Mouse (Mus musculus): ENCODE results near the gene Sgpp2.

Gene Sgpp2

DNA sequence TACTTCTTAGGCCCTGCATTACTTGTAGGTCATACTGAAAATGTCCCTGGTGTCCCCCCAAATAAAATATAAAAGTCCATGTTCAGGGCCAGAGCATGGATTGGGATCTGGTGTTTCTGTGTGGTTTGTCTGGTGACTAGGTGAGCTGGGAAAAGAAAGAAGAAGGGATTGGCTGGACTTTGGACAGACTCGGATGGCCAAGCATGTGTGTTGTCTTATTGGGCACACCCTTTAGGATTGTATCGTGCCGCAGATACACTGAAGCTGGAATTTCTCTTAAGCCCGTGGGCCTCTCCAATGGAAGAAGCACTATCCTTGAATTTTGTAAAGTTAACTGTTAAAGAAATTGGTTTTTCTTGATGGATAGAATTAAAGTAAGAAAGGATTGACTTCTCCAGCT lies 91.3 kb downstream of the Sgpp2 start:
- DNase-seq (ENCODE audit: low spot score in 2 of 2) = no peak

DNA sequence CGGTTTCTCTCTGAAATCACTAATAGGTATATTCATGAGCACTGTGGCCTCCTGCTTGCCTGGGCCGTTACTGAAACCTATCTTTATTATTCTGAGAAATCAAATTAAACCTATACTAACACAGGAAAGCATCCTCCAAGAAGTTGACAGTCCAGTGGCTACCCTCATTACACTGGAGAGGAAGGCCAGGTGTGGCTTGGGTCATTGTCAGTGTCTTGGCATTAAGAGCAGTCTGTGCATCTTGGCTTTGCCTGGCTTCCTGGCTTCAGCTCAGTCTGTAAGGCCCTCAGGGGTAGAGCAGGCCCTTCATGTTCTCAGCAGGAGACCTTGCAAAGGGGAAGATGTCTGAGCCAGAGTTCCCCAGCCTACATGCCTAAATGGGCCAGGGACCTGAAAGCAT lies 99.3 kb downstream of the Sgpp2 start:
- DNase-seq (ENCODE audit: low spot score in 2 of 2) = no peak

DNA sequence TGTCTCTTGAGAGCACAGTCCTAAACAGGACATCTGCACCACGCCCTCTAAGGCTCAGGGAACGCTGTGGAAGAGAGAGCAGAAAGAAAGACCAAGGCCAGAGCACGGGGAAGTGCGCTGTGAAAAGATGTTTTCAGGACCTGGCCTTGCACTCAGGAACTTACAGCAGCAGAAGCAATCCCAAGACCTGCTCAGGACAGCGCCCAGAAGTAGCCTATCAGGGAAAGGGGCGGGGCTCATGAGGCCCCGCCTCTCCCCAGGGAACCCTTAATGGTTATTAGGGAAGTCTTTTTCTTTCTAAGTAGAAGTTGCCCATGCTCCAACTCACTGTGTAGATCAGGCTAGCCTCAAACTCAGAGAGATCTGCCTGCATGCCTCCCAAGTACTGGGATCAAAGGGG lies 102.5 kb downstream of the Sgpp2 start:
- DNase-seq (ENCODE audit: low spot score in 2 of 2) = no peak

DNA sequence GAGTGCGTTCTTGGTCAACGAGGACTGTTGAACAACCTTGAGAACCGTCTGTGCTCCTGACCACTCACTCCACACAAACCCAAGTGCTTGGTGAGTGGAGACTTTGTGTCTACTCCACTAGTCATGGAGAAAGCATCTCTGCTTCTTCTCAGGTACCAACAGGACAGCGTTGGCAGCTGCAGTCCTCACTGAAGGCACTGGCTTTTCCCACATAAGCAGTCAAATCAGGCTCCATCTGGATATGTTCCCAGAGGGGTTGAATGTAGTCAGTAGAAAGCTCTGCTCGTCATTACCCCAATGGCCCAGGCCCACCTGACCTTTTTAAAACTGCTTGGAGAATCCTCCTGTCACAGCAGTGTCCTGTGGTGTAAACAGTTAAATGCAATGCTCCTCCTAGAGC lies 104.3 kb downstream of the Sgpp2 start:
- DNase-seq (ENCODE audit: low spot score in 2 of 2) = no peak

DNA sequence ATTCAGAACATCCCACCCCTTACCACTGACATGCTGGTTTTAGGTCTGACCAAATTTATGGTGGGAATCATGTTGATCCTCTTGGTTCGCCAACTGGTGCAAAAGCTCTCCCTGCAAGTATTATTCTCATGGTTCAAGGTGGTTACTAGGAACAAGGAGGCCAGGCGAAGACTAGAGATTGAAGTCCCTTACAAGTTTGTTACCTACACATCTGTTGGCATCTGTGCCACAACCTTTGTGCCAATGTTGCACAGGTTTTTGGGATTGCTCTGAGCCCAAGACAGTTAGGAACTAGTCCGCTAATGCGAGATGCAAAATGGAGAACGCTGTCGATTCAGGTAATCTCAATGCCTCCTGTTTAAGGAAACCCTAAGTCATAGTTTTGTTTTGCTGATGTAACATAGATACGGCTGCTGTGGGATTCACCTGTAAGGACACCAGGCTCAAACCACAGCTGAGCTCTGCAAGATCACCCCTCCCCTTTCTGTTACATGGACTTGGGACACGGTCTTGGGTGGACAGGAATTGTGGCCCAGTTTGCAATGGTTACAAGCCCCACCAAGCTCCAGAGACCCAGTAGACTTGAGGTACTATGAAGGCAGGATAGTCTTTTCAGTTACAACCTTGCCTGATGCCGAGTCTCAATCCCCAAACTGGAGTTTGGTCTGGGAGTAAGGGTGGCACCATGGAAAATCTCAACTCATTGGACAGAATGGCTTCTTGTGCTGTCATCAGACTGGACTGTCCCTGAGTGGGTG lies 107.2 kb downstream of the Sgpp2 start:
- DNase-seq (ENCODE audit: low spot score in 2 of 2) = no peak

DNA sequence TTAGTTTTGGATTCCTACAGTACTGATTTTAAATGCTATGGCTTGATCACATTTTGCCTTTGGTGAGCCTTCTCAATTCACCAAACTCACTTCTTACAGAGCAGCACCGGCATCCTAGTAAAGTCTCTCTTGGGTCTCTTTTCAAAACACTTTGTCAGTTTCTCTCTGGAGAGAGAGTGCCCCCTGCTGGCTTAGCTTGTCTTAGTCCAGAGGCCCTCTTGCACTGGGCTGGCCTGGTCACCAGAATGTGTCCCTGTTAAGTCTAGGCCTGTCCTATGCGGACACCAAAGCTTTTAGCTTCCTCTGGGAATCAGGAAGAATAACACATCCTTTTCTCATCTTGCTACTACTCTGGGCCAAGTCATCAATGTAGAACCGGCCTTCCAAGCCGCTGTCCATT lies 109.4 kb downstream of the Sgpp2 start:
- peak; percentile 46 to 66 for DNase-seq (ENCODE audit: low spot score in 2 of 2)

DNA sequence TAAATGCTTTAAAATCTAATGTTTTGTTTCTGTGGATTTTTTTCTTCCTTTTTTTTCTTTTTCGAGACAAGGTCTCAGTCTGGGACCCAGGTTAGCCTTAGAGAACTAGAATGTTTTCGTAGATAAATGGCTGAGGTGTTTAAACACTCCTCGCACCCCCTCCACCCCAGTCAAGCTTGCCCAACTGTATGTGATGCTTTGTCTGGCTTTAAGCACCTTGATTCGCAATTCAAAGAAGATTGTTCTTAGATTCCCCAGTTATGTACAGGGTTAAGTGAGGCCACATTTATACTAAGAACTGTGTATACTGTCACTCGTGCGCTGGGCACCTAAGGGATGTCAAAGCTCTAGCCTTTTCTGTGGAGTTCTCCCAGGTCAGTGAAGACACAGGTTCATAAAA lies 110.1 kb downstream of the Sgpp2 start:
- DNase-seq (ENCODE audit: low spot score in 2 of 2) = no peak

DNA sequence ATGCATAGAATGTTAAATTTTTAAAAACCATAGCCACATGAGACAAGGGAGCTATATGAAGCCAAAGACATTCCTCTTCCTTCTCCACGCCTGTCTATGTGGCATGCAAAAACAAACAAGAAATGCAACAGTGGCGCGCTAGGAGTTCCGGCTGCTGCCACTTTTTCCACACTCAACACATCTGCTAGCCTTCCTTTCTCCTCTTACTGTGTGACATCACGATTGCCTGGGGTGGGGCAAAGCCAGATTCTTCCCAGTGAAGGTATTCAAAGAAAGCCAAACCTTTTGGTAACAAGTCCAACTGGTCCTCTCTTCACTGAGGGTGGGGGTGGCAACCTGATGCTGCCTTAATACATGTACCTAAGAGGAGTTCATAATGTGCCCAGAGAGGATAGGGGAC lies 111.6 kb downstream of the Sgpp2 start:
- no peak for DNase-seq (ENCODE audit: low spot score in 2 of 2)

DNA sequence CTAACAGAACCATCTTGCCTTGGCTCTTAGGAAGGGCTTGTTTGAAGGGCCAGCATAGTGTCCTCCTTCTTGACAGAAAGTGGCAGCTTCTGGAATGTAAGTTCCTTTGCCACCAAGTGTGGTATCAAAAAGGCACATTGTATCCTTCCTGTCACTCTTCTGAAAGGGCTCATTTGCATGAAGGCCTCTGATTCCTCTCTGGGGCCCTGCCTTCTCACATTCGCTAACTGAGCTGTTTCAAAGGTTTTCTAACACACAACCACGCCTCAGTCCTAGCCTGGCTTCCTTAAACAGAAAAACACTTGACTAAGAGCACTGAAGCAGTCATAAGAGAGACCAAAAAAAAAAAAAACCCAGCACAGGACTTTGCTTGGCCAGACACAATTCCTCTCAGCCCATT lies 112.4 kb downstream of the Sgpp2 start:
- no peak for DNase-seq (ENCODE audit: low spot score in 2 of 2)

DNA sequence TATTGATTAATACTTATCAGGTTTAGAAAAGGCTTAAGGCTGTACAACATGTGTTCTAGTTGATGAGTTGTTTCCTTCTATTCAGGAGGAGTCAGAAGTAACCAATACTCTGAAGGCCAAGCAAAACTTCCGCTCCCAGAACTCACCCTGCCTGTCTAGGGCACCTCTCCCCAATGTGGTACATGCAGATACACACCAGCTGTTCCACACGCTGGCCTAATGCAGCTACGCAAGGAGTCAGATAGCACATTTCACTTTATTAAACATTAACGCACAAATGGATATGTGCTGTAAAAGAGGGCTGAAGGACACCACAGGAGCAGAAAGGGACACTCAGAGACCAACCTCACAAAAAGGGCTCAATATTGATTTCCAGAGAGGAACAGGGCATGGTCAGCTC lies 114.7 kb downstream of the Sgpp2 start:
- DNase-seq (ENCODE audit: low spot score in 2 of 2) = no peak

DNA sequence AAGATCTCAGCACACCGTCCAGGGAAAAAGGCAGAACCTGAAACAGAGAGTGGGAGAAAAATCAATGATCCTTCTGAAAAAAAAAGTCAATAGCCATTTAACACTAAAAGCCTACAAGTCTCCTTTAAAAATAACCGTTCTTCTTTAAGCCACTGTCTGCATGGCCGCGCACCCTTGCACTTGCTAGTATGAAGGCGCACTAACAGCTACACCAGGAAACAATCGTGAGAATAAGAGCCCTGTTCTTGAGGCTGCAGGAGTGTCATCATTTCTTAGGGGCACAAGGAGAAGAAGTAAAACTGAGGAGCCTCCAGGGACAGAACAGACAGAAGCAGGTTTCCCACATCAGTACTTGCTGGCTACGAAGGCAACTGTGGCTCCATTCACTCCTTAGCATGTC lies 115.2 kb downstream of the Sgpp2 start:
- no peak for DNase-seq (ENCODE audit: low spot score in 2 of 2)

DNA sequence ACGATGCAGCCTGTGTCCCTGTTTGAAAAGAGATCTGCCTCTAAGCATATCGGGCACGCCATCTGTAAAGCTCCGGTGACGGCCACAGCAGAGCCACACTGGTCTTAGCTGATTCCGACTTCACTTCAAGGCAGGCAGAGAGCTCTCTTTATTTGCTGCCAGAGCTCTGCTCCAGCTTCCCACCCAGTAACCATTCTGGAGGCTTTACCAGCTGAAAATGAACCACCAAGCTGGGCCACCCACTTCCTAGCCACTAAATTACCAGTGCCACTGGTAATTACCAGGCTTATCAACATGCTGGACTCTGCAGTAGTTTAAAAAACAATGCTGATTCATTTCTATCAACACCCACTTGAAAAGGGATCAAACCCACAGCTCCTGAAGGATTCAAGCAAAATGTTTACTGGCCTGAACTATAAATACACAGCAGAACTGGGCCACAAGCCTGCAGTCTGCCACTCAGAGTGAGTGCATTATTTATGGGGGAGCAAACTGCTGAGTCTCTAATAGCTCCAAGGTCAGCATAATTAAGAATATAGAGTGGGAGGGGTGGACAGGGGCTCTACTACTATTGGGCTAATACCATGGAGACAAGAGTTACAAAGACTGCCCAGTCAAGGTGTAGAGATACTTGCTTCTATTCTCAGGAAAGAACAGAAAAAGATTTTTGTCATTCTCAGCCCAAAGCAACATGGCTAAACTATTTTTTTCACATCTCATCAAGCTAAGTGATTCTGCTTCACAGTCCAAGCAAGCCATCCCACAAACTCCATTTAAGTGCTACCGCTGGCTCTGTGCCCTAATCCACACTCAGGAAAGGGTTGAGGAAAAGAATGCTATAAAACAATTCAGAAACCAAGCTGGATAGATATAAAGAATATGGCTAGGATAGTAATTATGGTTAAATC lies 115.9 kb downstream of the Sgpp2 start:
- no peak for DNase-seq (ENCODE audit: low spot score in 2 of 2)

DNA sequence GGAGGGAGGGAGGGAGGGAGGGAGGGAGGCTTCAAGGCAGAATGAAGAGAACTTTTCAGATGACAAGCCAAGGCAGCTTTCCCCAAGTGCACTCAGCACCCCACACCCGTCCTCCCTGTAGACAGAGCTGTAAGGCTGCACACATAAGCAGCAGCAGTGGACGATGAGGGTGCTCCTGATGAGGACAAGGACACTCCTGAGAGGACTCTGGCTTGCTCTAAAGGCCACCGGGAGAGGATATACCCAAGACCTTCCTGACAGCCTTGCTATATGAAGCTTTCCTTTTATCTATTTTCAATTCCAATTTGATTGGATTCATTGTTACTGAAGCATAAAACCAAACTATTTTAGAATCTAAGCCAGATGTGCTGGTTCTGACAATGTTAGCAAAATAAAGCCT lies 116.7 kb downstream of the Sgpp2 start:
- no peak for DNase-seq (ENCODE audit: low spot score in 2 of 2)

DNA sequence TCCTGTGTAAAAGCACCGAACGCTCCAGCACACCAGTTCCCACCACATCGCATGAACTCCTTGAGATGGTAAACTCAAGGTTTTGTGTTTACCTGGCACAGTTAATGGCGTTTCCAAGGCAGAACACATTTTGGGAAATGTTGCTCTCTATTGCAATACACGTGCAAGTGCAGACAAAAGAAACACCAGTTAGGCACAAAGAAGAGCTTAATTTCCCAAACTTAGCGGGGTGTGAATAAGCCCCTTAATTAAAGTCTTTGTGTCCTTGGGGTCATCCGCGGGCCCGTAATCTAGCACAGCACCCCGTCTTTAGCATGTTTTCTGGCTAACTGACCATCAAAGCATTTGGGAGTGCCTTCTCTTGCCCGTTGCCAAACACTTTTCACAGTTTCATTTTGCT lies 118.7 kb downstream of the Sgpp2 start:
- DNase-seq (ENCODE audit: low spot score in 2 of 2) = no peak

DNA sequence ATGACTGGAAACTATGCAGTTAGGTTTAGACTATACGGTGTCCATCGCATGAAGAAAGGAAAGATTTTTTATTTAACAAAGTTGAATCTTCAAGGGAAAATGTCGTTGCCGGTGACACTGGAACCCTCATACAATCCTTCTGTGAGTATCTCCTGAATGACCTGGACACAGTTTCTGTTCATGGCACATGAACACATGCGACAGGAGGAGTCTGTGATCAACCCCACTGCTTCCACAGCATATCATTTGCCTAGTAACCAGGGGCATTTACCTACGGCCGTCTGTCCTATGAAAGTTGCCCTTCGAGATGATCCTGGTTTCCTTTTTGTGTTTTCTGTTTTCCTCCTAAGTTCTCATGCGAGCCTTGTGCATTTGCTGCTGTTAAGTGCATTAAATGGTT lies 123.3 kb downstream of the Sgpp2 start:
- DNase-seq (ENCODE audit: low spot score in 2 of 2) = no peak

DNA sequence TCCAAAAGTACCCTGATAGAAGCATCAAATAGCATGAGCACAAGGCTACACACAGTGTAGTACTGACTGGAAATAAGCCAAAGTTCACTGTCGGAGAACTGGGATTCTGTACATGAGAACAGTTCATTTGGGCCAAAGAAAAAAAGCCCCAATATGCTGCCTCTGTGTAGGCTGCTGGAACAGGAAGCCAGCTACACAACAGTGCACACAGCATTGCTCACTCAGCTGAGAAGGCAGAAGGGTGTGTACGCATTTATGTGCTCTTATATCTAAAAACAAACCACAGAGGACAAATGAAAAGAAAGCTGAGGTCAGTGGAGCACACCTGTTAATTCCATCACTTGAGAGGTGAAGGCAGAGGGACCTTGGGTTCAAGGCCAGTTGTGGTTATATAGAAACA lies 125.8 kb downstream of the Sgpp2 start:
- no peak for DNase-seq (ENCODE audit: low spot score in 2 of 2)

DNA sequence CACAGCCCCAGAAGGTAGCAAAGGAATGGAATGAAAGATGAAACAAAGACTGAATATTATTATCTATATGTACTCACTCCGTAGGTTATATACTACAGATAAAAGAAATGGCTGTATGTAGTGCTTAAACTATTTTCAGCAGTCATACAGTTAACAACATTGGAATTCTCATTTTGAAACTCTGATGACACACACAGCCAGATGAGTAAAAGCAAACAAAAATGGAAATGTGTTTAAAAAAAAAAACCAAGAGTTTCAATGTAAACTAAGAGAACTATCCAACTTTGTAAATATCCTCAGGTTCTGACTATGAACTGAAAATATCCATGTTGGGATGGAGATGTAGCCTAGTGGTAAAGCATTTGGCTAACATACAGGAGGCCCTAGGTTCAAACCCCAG lies 126.3 kb downstream of the Sgpp2 start:
- no peak for DNase-seq (ENCODE audit: low spot score in 2 of 2)

DNA sequence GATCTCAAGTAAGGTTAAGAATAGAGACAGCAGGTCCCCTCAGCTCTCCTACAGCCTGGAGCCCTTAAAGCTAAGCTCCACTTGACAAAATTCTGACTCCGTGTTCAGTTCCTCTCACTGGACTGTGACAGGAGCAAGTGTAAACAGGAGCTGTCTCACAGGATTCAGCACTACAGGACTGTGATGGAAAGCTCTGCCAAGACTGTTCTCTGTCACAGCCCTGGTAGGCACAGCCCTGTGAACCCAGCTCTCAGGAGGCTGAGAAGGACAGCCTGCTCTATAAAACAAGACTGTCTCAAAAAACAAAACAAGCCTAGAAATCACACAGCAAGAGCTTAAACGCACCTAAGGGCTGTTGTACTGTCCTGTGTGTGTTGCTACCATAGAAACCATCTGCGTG lies 127.0 kb downstream of the Sgpp2 start:
- no peak for DNase-seq (ENCODE audit: low spot score in 2 of 2)

DNA sequence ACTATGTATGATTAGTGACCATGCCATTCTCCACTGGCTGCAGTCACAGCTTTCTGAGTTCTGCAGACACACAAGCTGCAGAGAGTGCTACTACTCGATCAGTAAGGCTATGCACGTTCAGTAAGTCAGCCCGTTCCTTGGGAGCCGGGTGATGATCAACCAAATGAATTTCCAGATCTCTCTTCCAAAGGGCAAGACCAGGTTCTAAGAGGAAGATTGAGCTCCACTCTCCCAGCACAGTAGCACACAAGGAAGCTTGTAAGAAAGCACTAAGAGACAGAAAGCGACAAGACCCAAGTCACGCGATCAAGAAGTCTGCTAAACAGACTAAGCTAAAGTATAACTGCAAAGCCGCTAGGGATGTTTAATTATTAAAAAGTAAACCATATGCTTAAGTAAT lies 130.6 kb downstream of the Sgpp2 start:
- no peak for DNase-seq (ENCODE audit: low spot score in 2 of 2)

DNA sequence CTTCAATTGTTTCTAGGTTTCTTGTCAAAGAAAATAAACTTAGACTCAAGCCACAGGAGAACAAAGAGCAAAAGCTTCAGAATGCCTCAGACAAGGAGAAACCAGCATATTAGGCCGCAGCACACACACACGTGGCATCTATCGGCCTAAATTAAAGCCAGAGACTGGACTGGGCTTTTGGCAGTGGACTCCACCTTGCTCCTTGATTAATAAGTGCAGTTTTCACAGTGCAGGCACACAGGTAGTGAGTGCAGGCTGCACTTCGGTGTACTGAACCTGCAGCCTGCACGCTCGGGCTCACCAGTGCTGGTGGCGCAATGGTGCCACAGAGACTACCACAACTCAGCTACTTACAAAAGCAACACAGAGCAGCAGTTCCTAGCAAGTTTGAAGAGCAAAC lies 132.9 kb downstream of the Sgpp2 start:
- DNase-seq (ENCODE audit: low spot score in 2 of 2) = no peak

DNA sequence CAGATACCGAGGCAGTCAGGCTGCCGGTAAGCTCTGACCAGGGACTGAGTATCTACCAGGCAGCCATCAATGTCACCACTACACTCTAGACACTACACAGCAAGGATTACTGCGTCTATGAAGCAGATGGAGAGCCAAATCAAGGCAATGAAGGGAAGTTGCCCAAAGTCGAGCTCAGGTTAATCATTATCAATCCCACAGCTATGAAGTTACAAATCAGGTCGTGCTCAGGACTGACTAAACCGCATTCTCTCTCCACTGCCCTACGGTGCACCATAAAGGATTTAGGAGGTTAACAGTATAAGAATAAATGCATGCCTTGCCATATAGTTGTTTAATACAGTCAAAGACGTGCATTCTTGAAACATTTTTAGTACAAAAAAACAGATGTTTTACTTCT lies 136.1 kb downstream of the Sgpp2 start:
- no peak for DNase-seq (ENCODE audit: low spot score in 2 of 2)

DNA sequence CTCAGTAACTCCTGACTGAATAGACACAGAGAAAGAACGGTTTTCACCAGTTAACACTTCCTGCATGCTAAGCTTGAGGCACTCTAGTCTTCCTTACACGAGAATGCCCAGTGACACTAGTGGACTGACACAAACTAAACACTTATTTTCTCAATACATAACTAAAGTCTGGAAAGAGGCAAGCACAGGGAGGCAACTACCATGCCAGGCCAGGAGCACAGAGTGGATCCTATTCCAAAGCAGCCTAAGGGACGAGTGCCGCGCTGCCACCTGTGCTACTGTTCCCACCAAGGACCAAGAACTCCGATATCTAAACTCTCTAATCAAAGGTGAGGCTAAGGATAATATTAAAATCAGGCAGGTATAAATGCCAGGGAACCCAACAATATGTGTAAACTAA lies 136.6 kb downstream of the Sgpp2 start:
- DNase-seq (ENCODE audit: low spot score in 2 of 2) = no peak

DNA sequence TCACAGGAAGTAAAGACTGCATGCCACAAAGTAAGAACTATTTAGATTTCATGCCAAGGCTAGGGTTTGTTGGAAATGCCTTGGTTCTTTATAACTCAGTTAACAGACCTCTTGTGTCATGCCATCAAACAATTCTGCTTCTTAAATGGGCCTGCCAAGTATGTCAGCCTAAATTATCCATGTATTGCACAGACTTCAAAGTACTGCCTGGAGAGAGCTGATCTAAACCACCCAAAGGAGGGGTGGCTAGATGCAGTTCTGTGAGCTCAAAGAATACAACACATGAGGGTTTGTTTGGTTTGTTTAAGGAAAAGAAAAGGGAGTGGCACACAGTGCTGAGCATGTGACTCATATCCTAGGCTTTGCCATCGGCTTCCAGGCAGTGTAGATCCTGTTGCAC lies 137.9 kb downstream of the Sgpp2 start:
- DNase-seq (ENCODE audit: low spot score in 2 of 2) = no peak

All from urinary bladder, postnatal 36 days (tissue).